Mouse (Mus musculus) inflammation-experienced regulatory T-cells, adult 16 weeks (primary cell): ENCODE results near the gene Abca9. TPM values are rescaled to one million over a fixed set of nuclear protein-coding genes. Genes with fewer than 3 reads are reported as not detected.

Source experiments
- polyA plus RNA-seq: library from polyadenylated mRNA; unstranded; fragments of 100-300 nt; shearing (Covaris generic); gene quantifications from one replicate; pipeline ENCODE4 v1.2.1, GENCODE M21; 2017

The Abca9 gene
- polyA plus RNA-seq, result 0.13 TPM

GRCm38 (mm10) chr11:110167459-110168251, at the start of gene Abca9:
TSS of gene Abca9 (minus strand) at chr11:110168196.

GRCm38 (mm10) chr11:110095858-110096257, 72.1 kb downstream of the Abca9 start, which contains the start of gene Abca8a:
TSS of gene Abca8a (minus strand) at chr11:110095978.

Other genes with a start within 250 kb of the Abca9 start
- not detected for gene Abca8b, start 172.4 kb downstream of the Abca9 start, polyA plus RNA-seq
- not detected for gene Abca8a, start 72.2 kb downstream of the Abca9 start, polyA plus RNA-seq
- gene Abca6, start 83.6 kb upstream of the Abca9 start, polyA plus RNA-seq, result not detected
- 1.9 TPM for gene Abca5, start 169.5 kb upstream of the Abca9 start, polyA plus RNA-seq
- gene Map2k6, start 230.9 kb upstream of the Abca9 start, polyA plus RNA-seq, result 12.4 TPM